Mouse (Mus musculus) bone marrow macrophage, adult 2 months (primary cell): ENCODE results near the gene Gpr139. TPM values are rescaled to one million over a fixed set of nuclear protein-coding genes. Genes with fewer than 3 reads are reported as not detected.

ENCODE experiments used
- H3K27ac ChIP-seq: 2 replicates; pipeline ENCODE4 v1.5.1; 2012; ENCODE audit warnings: low read depth, low read length; ENCODE audit not compliant: insufficient read depth
- H3K4me1 ChIP-seq: 2 replicates; pipeline ENCODE4 v1.6.1; 2012; ENCODE audit warnings: low read length; ENCODE audit not compliant: control insufficient read depth, insufficient read depth
- H3K4me3 ChIP-seq: 2 replicates; pipeline ENCODE4 v1.5.1; 2012; ENCODE audit warnings: mild to moderate bottlenecking, low read length, moderate library complexity; ENCODE audit not compliant: insufficient read depth
- CTCF ChIP-seq: IDR thresholded peaks from 2 replicates; pipeline ENCODE4 v1.5.1; 2012; ENCODE audit warnings: low read depth, mild to moderate bottlenecking, low read length, moderate library complexity
- POLR2A ChIP-seq: IDR thresholded peaks from 2 replicates; pipeline ENCODE4 v1.6.1; 2012; ENCODE audit warnings: mild to moderate bottlenecking, low read depth, low read length, borderline replicate concordance
- polyA plus RNA-seq: library from polyadenylated mRNA; stranded (reverse); fragments of >200 nt; gene quantifications from 2 replicates; pipeline ENCODE4 v1.2.4, GENCODE M21; 2012; ENCODE audit not compliant: missing spikeins, insufficient read depth, insufficient read length

The Gpr139 gene
- polyA plus RNA-seq, 1 experiment: not detected

DNA sequence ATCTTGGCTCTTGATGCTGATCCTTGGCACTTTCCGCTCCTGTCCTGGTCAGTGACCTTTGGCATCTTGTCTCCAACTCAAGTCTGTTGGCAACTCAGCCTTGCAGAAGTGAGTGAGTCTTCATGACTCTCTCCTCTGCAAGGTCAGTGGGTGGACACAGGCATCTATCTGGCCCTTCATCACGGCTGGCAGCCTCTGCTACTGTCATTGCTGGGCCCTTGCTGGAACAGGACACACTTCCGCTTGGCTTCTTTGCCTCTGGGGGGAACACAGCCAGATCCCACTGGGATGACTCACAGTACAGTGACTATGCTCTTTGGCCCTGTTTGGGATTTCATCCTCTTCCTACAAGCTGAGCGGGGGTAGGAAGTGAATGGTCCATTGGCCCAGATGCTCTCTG lies 78.5 kb downstream of the Gpr139 start:
- TF ChIP-seq POLR2A (no peak), CTCF (no peak)
- no peak overlapping the region for H3K4me3 ChIP-seq
- no peak overlapping the region for H3K27ac ChIP-seq
- H3K4me1 ChIP-seq: no peaks in the 10 kb centered on the region

DNA sequence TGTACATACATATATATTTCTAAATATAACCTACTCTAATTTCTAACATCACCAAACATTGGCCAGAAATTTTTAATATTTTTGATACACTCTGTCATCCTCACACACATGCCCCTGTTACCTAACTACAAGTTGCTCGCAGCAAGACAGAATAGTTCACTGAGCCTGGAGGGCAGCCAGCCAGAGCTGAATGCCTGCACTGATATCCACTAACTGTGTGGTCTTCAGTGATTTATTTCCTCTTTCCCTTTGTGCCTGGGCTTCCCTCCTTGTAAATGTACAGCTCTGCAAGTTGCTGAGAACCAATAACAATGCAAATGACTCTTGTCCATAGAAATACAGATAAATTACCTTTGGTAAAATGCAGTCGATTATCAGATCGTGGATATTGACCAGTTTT lies 87.8 kb downstream of the Gpr139 start:
- Histone ChIP-seq H3K4me3 (no peak overlapping the region), H3K27ac (no peak overlapping the region), H3K4me1 (no peaks in the 10 kb centered on the region)
- TF ChIP-seq CTCF: no peak
- no peak for TF ChIP-seq POLR2A

Other genes with a start within 250 kb of the Gpr139 start
- 0.24 and 1.2 TPM in 2 replicates for gene Gprc5b, start 189.4 kb downstream of the Gpr139 start, polyA plus RNA-seq